Mouse (Mus musculus): Measurements from ENCODE around the gene Rab3b. TPM values are rescaled to one million over a fixed set of nuclear protein-coding genes. Genes with fewer than 3 reads are reported as not detected.

Rab3b gene
- total RNA-seq, 2 experiments from 2014 or later: 0.25 to 0.47 TPM

- intact Hi-C loops (cut with DNase I; ENCODE audit: low total_unique reads): no loop called here
- no peak for DNase-seq
Observed at GRCm38 (mm10) chr4:108940681-108941473, 62.0 kb downstream of the Rab3b start.

GRCm38 (mm10) chr4:108942171-108942570, 63.3 kb downstream of the Rab3b start:
- intact Hi-C loops (cut with DNase I; ENCODE audit: low total_unique reads): no loop called here
- DNase-seq: no peak

- DNase-seq: no peak
- intact Hi-C loops (cut with DNase I; ENCODE audit: low total_unique reads): no loop called here
Observed at GRCm38 (mm10) chr4:108942986-108943720, 64.3 kb downstream of the Rab3b start.

- DNase-seq: no peak
- intact Hi-C loops (cut with DNase I; ENCODE audit: low total_unique reads): no loop called here
Observed at GRCm38 (mm10) chr4:108949168-108949567, 70.3 kb downstream of the Rab3b start.

- DNase-seq: no peak
- intact Hi-C loops (cut with DNase I; ENCODE audit: low total_unique reads): no loop called here
Observed at GRCm38 (mm10) chr4:108950201-108950600, 71.3 kb downstream of the Rab3b start.

GRCm38 (mm10) chr4:108951663-108952062, 72.8 kb downstream of the Rab3b start:
- intact Hi-C loops (cut with DNase I; ENCODE audit: low total_unique reads): no loop called here
- no peak for DNase-seq

GRCm38 (mm10) chr4:108959696-108960095, 80.8 kb downstream of the Rab3b start:
- intact Hi-C loops (cut with DNase I; ENCODE audit: low total_unique reads): no loop called here
- DNase-seq: no peak

- no peak for DNase-seq
- intact Hi-C loops (cut with DNase I; ENCODE audit: low total_unique reads): no loop called here
Observed at GRCm38 (mm10) chr4:108960619-108961460, 82.0 kb downstream of the Rab3b start.

GRCm38 (mm10) chr4:108963017-108963416, 84.2 kb downstream of the Rab3b start:
- no peak for DNase-seq
- intact Hi-C loops (cut with DNase I; ENCODE audit: low total_unique reads): no loop called here

- no peak for DNase-seq
- intact Hi-C loops (cut with DNase I; ENCODE audit: low total_unique reads): no loop called here
Observed at GRCm38 (mm10) chr4:108969517-108969916, 90.7 kb downstream of the Rab3b start.

- intact Hi-C loops (cut with DNase I; ENCODE audit: low total_unique reads): no loop called here
- DNase-seq: no peak
Observed at GRCm38 (mm10) chr4:108971054-108971453, 92.2 kb downstream of the Rab3b start.

- peak; percentile 11 for DNase-seq
- intact Hi-C loops (cut with DNase I; ENCODE audit: low total_unique reads): loop anchor here (5.0 kb wide), 1 partner anchor 104 kb away; no protein-coding TSS in a partner anchor
Observed at GRCm38 (mm10) chr4:108976458-108977071, 97.7 kb downstream of the Rab3b start.

GRCm38 (mm10) chr4:108986833-108987472, 108.1 kb downstream of the Rab3b start:
- no peak for DNase-seq
- intact Hi-C loops (cut with DNase I; ENCODE audit: low total_unique reads): no loop called here

- intact Hi-C loops (cut with DNase I; ENCODE audit: low total_unique reads): no loop called here
- no peak for DNase-seq
Observed at GRCm38 (mm10) chr4:108987473-108987842, 108.6 kb downstream of the Rab3b start.

GRCm38 (mm10) chr4:108989430-108989829, 110.6 kb downstream of the Rab3b start:
- intact Hi-C loops (cut with DNase I; ENCODE audit: low total_unique reads): no loop called here
- no peak for DNase-seq

GRCm38 (mm10) chr4:108990032-108990431, 111.2 kb downstream of the Rab3b start:
- intact Hi-C loops (cut with DNase I; ENCODE audit: low total_unique reads): no loop called here
- no peak for DNase-seq

GRCm38 (mm10) chr4:108990571-108990970, 111.7 kb downstream of the Rab3b start:
- intact Hi-C loops (cut with DNase I; ENCODE audit: low total_unique reads): no loop called here
- no peak for DNase-seq

GRCm38 (mm10) chr4:108991811-108992210, 112.9 kb downstream of the Rab3b start:
- intact Hi-C loops (cut with DNase I; ENCODE audit: low total_unique reads): no loop called here
- DNase-seq: no peak
